Comparison of ENCODE assay signal across 28 mouse cellular contexts in genomic region chr10:98044579-98044978, GRCm38 (mm10).
DNase-seq lines count a peak whose midpoint lies in the region; ATAC-seq and TF ChIP-seq lines count a peak whose summit lies in the region.
"Had no signal": no experiment of that assay in that cellular context is flagged by ENCODE, and none has a peak within 500 bp of the region (broad histone marks: within the 10 kb centered on the region; RNA-seq: fewer than 3 reads in every experiment).

No protein-coding gene starts in this region.

- ATAC-seq in intestine, embryonic 14.5 days (replicated peaks; ENCODE audit: low FRiP score, low TSS enrichment, low read depth) = peak; percentile 86
- ATAC-seq in intestine, embryonic 16.5 days = peak; percentile 96
- ATAC-seq in stomach, embryonic 14.5 days (ENCODE audit: insufficient number of reproducible peaks, insufficient read depth, low FRiP score, low read depth) = peak; percentile 74
- peak; percentile 54; the same call in 1 of the 2 replicates for ATAC-seq in stomach, postnatal 0 days (ENCODE audit: low FRiP score, low TSS enrichment)
- ATAC-seq: forebrain, embryonic 15.5 days; hindbrain, postnatal 0 days; Patski had no signal

- no peak for DNase-seq in intestine, embryonic 14.5 days (ENCODE audit: low spot score)
- DNase-seq in stomach, postnatal 0 days (ENCODE audit: low spot score) = no peak
- no peak for DNase-seq in c-Kit-positive CD71-positive TER-119-positive erythroid progenitor cells, embryonic 14.5 days (ENCODE audit: low spot score)
- DNase-seq in ovary, postnatal 36 days (ENCODE audit: low spot score) = no peak
- DNase-seq in adrenal gland, postnatal 25 days = no peak
- DNase-seq: adrenal gland, postnatal 10 days; B cell, adult 2 months; cerebellum, adult 18-20 months; cerebellum, adult 9-10 months; cerebellum, postnatal 14 days; gastrocnemius, postnatal 25 days; heart, adult 2 months; heart, postnatal 14 days; heart, postnatal 4 days had no signal

- TF ChIP-seq EP300 in stomach, postnatal 0 days (optimal IDR thresholded peaks at IDR 0.05) = no peak

- H3K36me3 ChIP-seq in intestine, embryonic 14.5 days (ENCODE audit: control insufficient read depth, insufficient read depth, low read length) = no peaks in the 10 kb centered on the region
- H3K36me3 ChIP-seq in intestine, embryonic 16.5 days (ENCODE audit: control insufficient read depth, insufficient read depth, low read length) = no peaks in the 10 kb centered on the region
- no peaks in the 10 kb centered on the region for H3K36me3 ChIP-seq in stomach, embryonic 14.5 days (ENCODE audit: control insufficient read depth, insufficient read depth, low read length)
- H3K36me3 ChIP-seq in stomach, postnatal 0 days (ENCODE audit: control insufficient read depth, insufficient read depth, low read length) = no peaks in the 10 kb centered on the region
- H3K36me3 ChIP-seq: embryonic facial prominence, embryonic 12.5 days; embryonic facial prominence, embryonic 15.5 days; forebrain, embryonic 12.5 days; forebrain, embryonic 15.5 days; G1E; heart, embryonic 10.5 days; heart, embryonic 13.5 days had no signal

- no peaks in the 10 kb centered on the region for H3K27me3 ChIP-seq in intestine, embryonic 14.5 days (replicated peaks; ENCODE audit: control insufficient read depth, insufficient read depth, low read length)
- H3K27me3 ChIP-seq in intestine, embryonic 16.5 days (replicated peaks; ENCODE audit: control insufficient read depth, insufficient read depth, low read length) = no peaks in the 10 kb centered on the region
- no peaks in the 10 kb centered on the region for H3K27me3 ChIP-seq in stomach, embryonic 14.5 days (ENCODE audit: control insufficient read depth, insufficient read depth, low read length)
- H3K27me3 ChIP-seq in stomach, postnatal 0 days (ENCODE audit: control insufficient read depth, insufficient read depth, low read length) = no peaks in the 10 kb centered on the region
- H3K27me3 ChIP-seq: CH12.LX; embryonic facial prominence, embryonic 12.5 days; embryonic facial prominence, embryonic 15.5 days; forebrain, embryonic 12.5 days; forebrain, embryonic 15.5 days; heart, embryonic 13.5 days; Patski had no signal

- no peak for TF ChIP-seq CTCF in stomach, postnatal 0 days (IDR thresholded peaks at IDR 0.05; ENCODE audit: low read depth)

- no peak overlapping the region for H3K4me2 ChIP-seq in intestine, embryonic 14.5 days (ENCODE audit: low read length)
- H3K4me2 ChIP-seq in intestine, embryonic 16.5 days (ENCODE audit: low read depth, low read length) = no peak overlapping the region
- no peak overlapping the region for H3K4me2 ChIP-seq in stomach, embryonic 14.5 days (replicated peaks; ENCODE audit: low read depth, low read length)
- no peak overlapping the region for H3K4me2 ChIP-seq in stomach, postnatal 0 days (replicated peaks; ENCODE audit: low read depth)
- H3K4me2 ChIP-seq: embryonic facial prominence, embryonic 12.5 days; embryonic facial prominence, embryonic 15.5 days; forebrain, embryonic 12.5 days; forebrain, embryonic 15.5 days; heart, embryonic 13.5 days; hindbrain, embryonic 14.5 days had no signal

- H3K9ac ChIP-seq in intestine, embryonic 14.5 days (ENCODE audit: low read length) = no peak overlapping the region
- H3K9ac ChIP-seq in intestine, embryonic 16.5 days (ENCODE audit: low read depth, low read length) = no peak overlapping the region
- no peak overlapping the region for H3K9ac ChIP-seq in stomach, embryonic 14.5 days (replicated peaks; ENCODE audit: low read depth, low read length)
- no peak overlapping the region for H3K9ac ChIP-seq in stomach, postnatal 0 days (ENCODE audit: low read length)
- H3K9ac ChIP-seq: embryonic facial prominence, embryonic 12.5 days; embryonic facial prominence, embryonic 15.5 days; forebrain, embryonic 12.5 days; forebrain, embryonic 15.5 days; heart, embryonic 13.5 days; hindbrain, embryonic 14.5 days had no signal

- H3K4me1 ChIP-seq in intestine, embryonic 14.5 days (replicated peaks; ENCODE audit: control insufficient read depth, insufficient read depth, low read length) = no peaks in the 10 kb centered on the region; the same call in 1 of the 2 replicates
- no peaks in the 10 kb centered on the region for H3K4me1 ChIP-seq in intestine, embryonic 16.5 days (ENCODE audit: control insufficient read depth, insufficient read depth, low read length)
- H3K4me1 ChIP-seq in stomach, embryonic 14.5 days (ENCODE audit: control insufficient read depth, insufficient read depth, low read length) = no peaks in the 10 kb centered on the region
- no peaks in the 10 kb centered on the region for H3K4me1 ChIP-seq in stomach, postnatal 0 days (replicated peaks; ENCODE audit: control insufficient read depth, insufficient read depth)
- H3K4me1 ChIP-seq: embryonic facial prominence, embryonic 12.5 days; embryonic facial prominence, embryonic 15.5 days; forebrain, embryonic 12.5 days; forebrain, embryonic 15.5 days had no signal

- H3K9me3 ChIP-seq in intestine, embryonic 14.5 days (ENCODE audit: control insufficient read depth, low read length) = no peaks in the 10 kb centered on the region
- H3K9me3 ChIP-seq in intestine, embryonic 16.5 days (ENCODE audit: control insufficient read depth, low read length) = no peaks in the 10 kb centered on the region
- H3K9me3 ChIP-seq in stomach, embryonic 14.5 days (ENCODE audit: control insufficient read depth, low read depth, low read length) = no peaks in the 10 kb centered on the region
- no peaks in the 10 kb centered on the region for H3K9me3 ChIP-seq in stomach, postnatal 0 days (ENCODE audit: control insufficient read depth, low read length)
- H3K9me3 ChIP-seq: embryonic facial prominence, embryonic 12.5 days; embryonic facial prominence, embryonic 15.5 days; forebrain, embryonic 12.5 days; G1E; heart, embryonic 10.5 days; heart, embryonic 13.5 days had no signal

- H3K4me3 ChIP-seq in intestine, embryonic 14.5 days (ENCODE audit: low read depth, low read length) = no peak overlapping the region
- no peak overlapping the region for H3K4me3 ChIP-seq in intestine, embryonic 16.5 days (ENCODE audit: low read length)
- no peak overlapping the region for H3K4me3 ChIP-seq in stomach, embryonic 14.5 days (ENCODE audit: low read depth, low read length)
- H3K4me3 ChIP-seq in stomach, postnatal 0 days (ENCODE audit: low read depth, low read length) = no peak overlapping the region
- H3K4me3 ChIP-seq: embryonic facial prominence, embryonic 12.5 days; embryonic facial prominence, embryonic 15.5 days; erythroblast, embryonic 14.5 days; forebrain, embryonic 12.5 days; forebrain, embryonic 15.5 days; heart, adult 2 months; heart, embryonic 10.5 days; heart, embryonic 13.5 days had no signal

- H3K27ac ChIP-seq in intestine, embryonic 14.5 days (ENCODE audit: low read depth) = no peak overlapping the region
- peak overlapping the region; percentile 21; the same call in 1 of the 2 replicates for H3K27ac ChIP-seq in intestine, embryonic 16.5 days (ENCODE audit: low read length)
- H3K27ac ChIP-seq in stomach, embryonic 14.5 days (ENCODE audit: low read length) = no peak overlapping the region; the same call in 1 of the 2 replicates
- H3K27ac ChIP-seq in stomach, postnatal 0 days (replicated peaks) = no peak overlapping the region
- H3K27ac ChIP-seq: embryonic facial prominence, embryonic 12.5 days; embryonic facial prominence, embryonic 15.5 days; forebrain, embryonic 12.5 days; forebrain, embryonic 15.5 days; heart, adult 2 months; heart, embryonic 10.5 days; heart, embryonic 13.5 days; hindbrain, embryonic 14.5 days; hindbrain, postnatal 0 days had no signal
